Mouse (Mus musculus) liver, embryonic 12.5 days (tissue): Measurements from ENCODE around the gene Sod1. TPM values are rescaled to one million over a fixed set of nuclear protein-coding genes. Genes with fewer than 3 reads are reported as not detected.

ENCODE experiments used
- ATAC-seq: fragments of 200-750 bp; cut with Nextera tagmentation; 2 replicates; pipeline ENCODE4 v1.8.0; 2017; ENCODE audit warnings: moderate number of reproducible peaks, mild to moderate bottlenecking, moderate library complexity
- H3K27ac ChIP-seq: fragments of 300-500 bp; sonication (generic); 2 replicates; pipeline ENCODE4 v1.5.1; 2016; ENCODE audit warnings: mild to moderate bottlenecking
- H3K27me3 ChIP-seq: fragments of 300-500 bp; sonication (generic); replicated peaks from 2 replicates; pipeline ENCODE4 v1.6.1; 2016; ENCODE audit warnings: mild to moderate bottlenecking, moderate library complexity
- H3K36me3 ChIP-seq: fragments of 300-500 bp; sonication (generic); 2 replicates; pipeline ENCODE4 v1.6.1; 2016; ENCODE audit warnings: mild to moderate bottlenecking, moderate library complexity
- H3K4me1 ChIP-seq: fragments of 300-500 bp; sonication (generic); 2 replicates; pipeline ENCODE4 v1.6.1; 2016
- H3K4me2 ChIP-seq: fragments of 300-500 bp; sonication (generic); 2 replicates; pipeline ENCODE4 v1.6.1; 2016; ENCODE audit warnings: mild to moderate bottlenecking, moderate library complexity
- H3K4me3 ChIP-seq: fragments of 300-500 bp; sonication (generic); 2 replicates; pipeline ENCODE4 v1.5.1; 2016; ENCODE audit warnings: mild to moderate bottlenecking, moderate library complexity
- H3K9ac ChIP-seq: fragments of 300-500 bp; sonication (generic); 2 replicates; pipeline ENCODE4 v1.6.1; 2016; ENCODE audit warnings: mild to moderate bottlenecking, moderate library complexity
- H3K9me3 ChIP-seq: fragments of 300-500 bp; sonication (generic); replicated peaks from 2 replicates; pipeline ENCODE4 v1.6.1; 2016; ENCODE audit warnings: mild to moderate bottlenecking, moderate library complexity
- WGBS: fragments of 180-500 bp; shearing (Covaris S2); methylation state at CpG from one replicate; pipeline ENCODE4 v1.1.7; 2016; ENCODE audit not compliant: insufficient replicate concordance; 5-methylcytosine and 5-hydroxymethylcytosine counted together
- polyA plus RNA-seq: library from polyadenylated mRNA; unstranded; fragments of >200 nt; fragmentation: Nextera tagmentation; extraction: Ambion mirVana; gene quantifications from 2 replicates; pipeline ENCODE4 v1.2.1, GENCODE M21; 2016

The Sod1 gene
- polyA plus RNA-seq, 1 experiment from 2014 or later = 1,290 TPM

GRCm38 (mm10) chr16:90261791-90262190 is 41.2 kb downstream of the Sod1 start:
- no peaks in the 10 kb centered on the region for H3K9me3 ChIP-seq
- no peak for ATAC-seq
- H3K36me3 ChIP-seq = peaks cover 56% of the 10 kb centered on the region
- no peak overlapping the region for H3K9ac ChIP-seq
- 94% methylated on average over 2 of the region's 2 CpGs for WGBS
- H3K27me3 ChIP-seq = no peaks in the 10 kb centered on the region
- H3K4me2 ChIP-seq = no peak overlapping the region
- H3K4me1 ChIP-seq = peaks cover 37% of the 10 kb centered on the region
- H3K4me3 ChIP-seq = no peak overlapping the region
- no peak overlapping the region for H3K27ac ChIP-seq

- 31% methylated on average over 5 of the region's 5 CpGs for WGBS
- Histone ChIP-seq H3K9ac (no peak overlapping the region), H3K27me3 (no peaks in the 10 kb centered on the region), H3K4me2 (peak overlapping the region; percentile 49), H3K4me3 (no peak overlapping the region), H3K4me1 (peaks cover 59% of the 10 kb centered on the region), H3K9me3 (no peaks in the 10 kb centered on the region), H3K36me3 (peaks cover 34% of the 10 kb centered on the region), H3K27ac (peak overlapping the region; percentile 63)
- ATAC-seq = peak; percentile 94
Observed at GRCm38 (mm10) chr16:90264021-90264420, 43.5 kb downstream of the Sod1 start.

- peaks cover 67% of the 10 kb centered on the region for H3K4me1 ChIP-seq
- H3K36me3 ChIP-seq = peaks cover 24% of the 10 kb centered on the region
Observed at GRCm38 (mm10) chr16:90265106-90265505, 44.6 kb downstream of the Sod1 start.

GRCm38 (mm10) chr16:90266581-90266980 is 46.0 kb downstream of the Sod1 start:
- WGBS = 53% methylated on average over 1 of the region's 1 CpGs
- Histone ChIP-seq H3K27me3 (no peaks in the 10 kb centered on the region), H3K9ac (no peak overlapping the region), H3K4me3 (no peak overlapping the region), H3K4me1 (peaks cover 72% of the 10 kb centered on the region), H3K27ac (no peak overlapping the region), H3K4me2 (no peak overlapping the region), H3K36me3 (peaks cover 9% of the 10 kb centered on the region), H3K9me3 (no peaks in the 10 kb centered on the region)
- no peak for ATAC-seq

More at GRCm38 (mm10) chr16:90265106-90265505, 44.6 kb downstream of the Sod1 start:
- WGBS = 22% methylated on average over 1 of the region's 1 CpGs
- Histone ChIP-seq H3K9me3 (no peaks in the 10 kb centered on the region), H3K9ac (peak overlapping the region; percentile 29; the same call in 1 of the 2 replicates), H3K27ac (peak overlapping the region; percentile 63), H3K27me3 (no peaks in the 10 kb centered on the region), H3K4me3 (0 out of 2 replicates have a peak overlapping the region, but pooled peaks have one; percentile 8), H3K4me2 (peak overlapping the region; percentile 49)
- ATAC-seq = peak; percentile 64

- H3K4me1 ChIP-seq = peaks cover 51% of the 10 kb centered on the region
- no peak overlapping the region for H3K4me2 ChIP-seq
- WGBS = 82% methylated on average over 6 of the region's 6 CpGs
- H3K9me3 ChIP-seq = no peaks in the 10 kb centered on the region
- H3K27ac ChIP-seq = no peak overlapping the region
- ATAC-seq = no peak
- H3K27me3 ChIP-seq = no peaks in the 10 kb centered on the region
- H3K4me3 ChIP-seq = no peak overlapping the region
- H3K36me3 ChIP-seq = 0 out of 2 replicates have a peak, but pooled peaks cover 3% of the 10 kb centered on the region
- no peak overlapping the region for H3K9ac ChIP-seq
Observed at GRCm38 (mm10) chr16:90275521-90275920, 55.0 kb downstream of the Sod1 start.

Other genes with a start within 250 kb of the Sod1 start
- gene Tiam1, start 77.0 kb upstream of the Sod1 start, polyA plus RNA-seq = 6.7 and 9.7 TPM in 2 replicates
- gene Scaf4, start 63.7 kb downstream of the Sod1 start, polyA plus RNA-seq = 21.7 and 21.9 TPM in 2 replicates
- 2.6 and 2.8 TPM in 2 replicates for gene Hunk, start 165.3 kb downstream of the Sod1 start, polyA plus RNA-seq